Mouse (Mus musculus): ENCODE measurements around the gene Sh2d2a. TPM values are rescaled to one million over a fixed set of nuclear protein-coding genes. Genes with fewer than 3 reads are reported as not detected.

The Sh2d2a gene
- polyA plus RNA-seq (2012; rRNA removed) = 0.05 and 0.09 TPM in 2 replicates

DNA sequence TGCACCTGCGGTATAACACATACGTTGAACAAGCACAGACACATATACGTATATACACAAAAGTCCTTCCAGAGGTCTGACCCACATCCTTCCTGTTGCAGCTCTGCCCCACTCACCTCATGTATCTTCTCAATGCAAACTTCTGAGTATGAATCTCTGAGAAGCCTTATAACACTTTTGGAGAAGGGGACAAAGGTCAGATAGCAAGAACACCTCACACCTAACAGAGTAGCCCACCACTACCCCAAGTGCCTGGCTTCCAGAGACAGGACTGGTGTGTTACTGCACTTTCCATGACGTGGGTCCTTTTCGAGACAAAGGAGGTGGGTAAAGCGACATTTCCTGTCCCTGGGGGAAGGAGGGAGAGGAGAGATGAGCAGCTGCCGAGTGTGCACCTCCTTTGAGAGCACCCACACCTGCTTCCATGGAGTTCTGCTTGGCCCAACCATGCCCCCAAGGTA is at the start of gene Sh2d2a:
Gene Sh2d2a (plus strand): TSS at position 106 of the 461 bp plus-strand sequence.

DNA sequence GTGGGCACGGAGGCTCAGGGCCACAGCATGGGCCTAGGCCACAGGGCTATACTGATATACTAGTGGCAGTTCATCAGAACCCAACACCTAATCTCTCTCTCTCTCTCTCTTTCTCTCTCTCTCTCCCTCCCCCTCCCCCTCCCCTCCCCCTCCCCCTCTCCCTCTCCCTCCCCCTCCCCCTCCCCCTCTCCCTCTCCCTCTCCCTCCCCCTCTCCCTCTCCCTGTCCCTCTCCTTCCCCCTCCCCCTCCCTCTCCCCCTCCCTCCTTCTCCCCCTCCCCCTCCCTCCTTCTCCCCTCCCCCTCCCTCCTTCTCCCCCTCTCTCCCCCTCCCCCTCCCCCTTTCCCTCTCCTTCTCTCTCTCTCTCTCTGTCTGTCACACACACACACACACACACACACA is 22.3 kb upstream of the Sh2d2a start, which contains the start of gene Pear1:
Gene Pear1 (minus strand): TSS at position 101 of the 400 bp plus-strand sequence.

DNA sequence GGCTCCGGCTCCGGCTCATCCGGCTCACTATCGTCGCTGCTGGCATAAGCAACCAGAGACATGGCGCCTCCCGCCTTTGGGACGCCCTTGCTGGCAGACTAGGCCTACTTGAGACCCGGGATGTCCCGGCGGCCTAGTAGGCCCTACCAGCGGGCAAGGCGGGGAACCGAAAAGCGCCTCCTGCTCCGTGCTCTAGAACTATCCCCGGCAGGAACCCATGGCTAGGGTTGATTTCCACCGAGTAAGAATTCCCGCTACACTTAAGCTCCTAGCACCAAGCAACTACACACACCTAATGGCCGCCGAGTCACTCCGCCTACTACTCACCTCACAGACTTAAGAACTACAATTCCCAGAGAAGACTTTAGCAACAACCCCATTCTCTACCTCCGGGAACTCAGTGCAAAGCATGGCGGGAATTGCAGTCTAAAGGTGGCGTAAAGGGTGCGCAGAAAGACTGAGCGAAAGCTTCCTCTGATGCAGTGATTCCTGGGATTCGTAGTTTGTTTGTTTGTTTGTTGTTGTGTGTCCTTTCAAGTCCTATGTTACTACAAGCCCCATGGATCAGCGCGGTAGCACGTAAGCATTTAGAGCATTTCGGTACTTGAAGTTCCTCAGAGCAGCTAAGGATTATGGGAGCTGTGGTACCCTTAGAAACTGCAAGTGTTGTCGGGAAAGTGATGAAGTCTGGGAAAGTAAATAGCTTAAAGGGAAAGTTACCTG is 38.9 kb downstream of the Sh2d2a start, which contains the start of gene Prcc:
Gene Prcc (minus strand): TSS at position 328 of the 723 bp plus-strand sequence.

Other genes with a start within 250 kb of the Sh2d2a start
- gene Arhgef11, start 229.2 kb upstream of the Sh2d2a start, polyA plus RNA-seq (2012; rRNA removed) = 2.5 and 2.8 TPM in 2 replicates
- gene Lrrc71, start 98.1 kb upstream of the Sh2d2a start, polyA plus RNA-seq (2012; rRNA removed) = 0.08 and 0.10 TPM in 2 replicates
- gene Ntrk1, start 51.6 kb upstream of the Sh2d2a start, polyA plus RNA-seq (2012; rRNA removed) = 0.09 TPM in 2 replicates
- 0.02 and 0.05 TPM in 2 replicates for gene Insrr, start 49.8 kb upstream of the Sh2d2a start, polyA plus RNA-seq (2012; rRNA removed)
- gene Pear1, start 22.4 kb upstream of the Sh2d2a start, polyA plus RNA-seq (2012; rRNA removed) = 4.1 and 5.0 TPM in 2 replicates
- gene Prcc, start 38.9 kb downstream of the Sh2d2a start, polyA plus RNA-seq (2012; rRNA removed) = 15.3 and 16.8 TPM in 2 replicates
- gene Hdgf, start 59.6 kb downstream of the Sh2d2a start, polyA plus RNA-seq (2012; rRNA removed) = 182 and 186 TPM in 2 replicates
- 56.6 and 60.1 TPM in 2 replicates for gene Mrpl24, start 72.8 kb downstream of the Sh2d2a start, polyA plus RNA-seq (2012; rRNA removed)
- 12.8 and 16.7 TPM in 2 replicates for gene Isg20l2, start 83.6 kb downstream of the Sh2d2a start, polyA plus RNA-seq (2012; rRNA removed)
- gene Rrnad1, start 84.0 kb downstream of the Sh2d2a start, polyA plus RNA-seq (2012; rRNA removed) = 8.5 and 8.9 TPM in 2 replicates
- gene Crabp2, start 101.9 kb downstream of the Sh2d2a start, polyA plus RNA-seq (2012; rRNA removed) = 0.09 and 0.93 TPM in 2 replicates
- gene Nes, start 124.3 kb downstream of the Sh2d2a start, polyA plus RNA-seq (2012; rRNA removed) = 1.1 and 1.8 TPM in 2 replicates
- 0.01 TPM in 1 of 2 replicates, not detected in the other for gene Bcan, start 153.5 kb downstream of the Sh2d2a start, polyA plus RNA-seq (2012; rRNA removed)
- gene Hapln2, start 180.8 kb downstream of the Sh2d2a start, polyA plus RNA-seq (2012; rRNA removed) = not detected in 2 replicates
- gene Gpatch4, start 196.4 kb downstream of the Sh2d2a start, polyA plus RNA-seq (2012; rRNA removed) = 13.5 and 14.6 TPM in 2 replicates
- gene Naxe, start 211.7 kb downstream of the Sh2d2a start, polyA plus RNA-seq (2012; rRNA removed) = 22.7 and 25.6 TPM in 2 replicates
- not detected in 2 replicates for gene Ttc24, start 231.5 kb downstream of the Sh2d2a start, polyA plus RNA-seq (2012; rRNA removed)
- gene Iqgap3, start 235.2 kb downstream of the Sh2d2a start, polyA plus RNA-seq (2012; rRNA removed) = 7.0 and 8.7 TPM in 2 replicates